Mouse (Mus musculus) skeletal muscle tissue, adult 2 months (tissue): ENCODE measurements around the gene Nfix.
"Not testable (repeated sequence)": the region's sequence is repeated elsewhere in the genome, so short reads cannot be mapped to it uniquely, and the experiment has no call there.

Experiments used
- DNase-seq: peaks from one replicate; pipeline ENCODE4 v3.0.0-alpha.2; 2012; ENCODE audit warnings: low read depth, low spot score

The Nfix gene

GRCm38 (mm10) chr8:84700526-84700925 is 99.6 kb downstream of the Nfix start:
- no peak for DNase-seq

GRCm38 (mm10) chr8:84699861-84700322 is 100.3 kb downstream of the Nfix start:
- peak; percentile 83 for DNase-seq

GRCm38 (mm10) chr8:84698929-84699401 is 101.2 kb downstream of the Nfix start:
- DNase-seq, result no peak

GRCm38 (mm10) chr8:84698288-84698687 is 101.9 kb downstream of the Nfix start:
- DNase-seq, result no peak

GRCm38 (mm10) chr8:84697166-84698130 is 102.7 kb downstream of the Nfix start:
- no peak for DNase-seq

- DNase-seq, result no peak
Observed at GRCm38 (mm10) chr8:84695140-84695539, 105.0 kb downstream of the Nfix start.

GRCm38 (mm10) chr8:84693332-84693731 is 106.8 kb downstream of the Nfix start:
- DNase-seq, result no peak

GRCm38 (mm10) chr8:84689091-84689915 is 110.8 kb downstream of the Nfix start:
- DNase-seq, result peak; percentile 87

GRCm38 (mm10) chr8:84687705-84688100 is 112.4 kb downstream of the Nfix start, which contains the start of gene Nacc1:
Gene Nacc1 (minus strand): TSS chr8:84687862.
- DNase-seq, result no peak

- no peak for DNase-seq
Observed at GRCm38 (mm10) chr8:84687003-84687704, 113.0 kb downstream of the Nfix start.

- no peak for DNase-seq
Observed at GRCm38 (mm10) chr8:84686191-84687002, 113.7 kb downstream of the Nfix start, which contains the start of gene Trmt1. Gene Trmt1 (plus strand): TSS chr8:84686307.

GRCm38 (mm10) chr8:84684537-84684936 is 115.6 kb downstream of the Nfix start:
- no peak for DNase-seq

GRCm38 (mm10) chr8:84682257-84682656 is 117.9 kb downstream of the Nfix start:
- DNase-seq, result no peak

GRCm38 (mm10) chr8:84681476-84681875 is 118.7 kb downstream of the Nfix start:
- DNase-seq, result no peak

- no peak for DNase-seq
Observed at GRCm38 (mm10) chr8:84677305-84677704, 122.8 kb downstream of the Nfix start.

- DNase-seq, result not testable (repeated sequence)
Observed at GRCm38 (mm10) chr8:84670295-84671006, 129.7 kb downstream of the Nfix start.

- no peak for DNase-seq
Observed at GRCm38 (mm10) chr8:84668731-84669485, 131.2 kb downstream of the Nfix start.

GRCm38 (mm10) chr8:84668081-84668480 is 132.1 kb downstream of the Nfix start:
- DNase-seq, result no peak

- DNase-seq, result no peak
Observed at GRCm38 (mm10) chr8:84665385-84665893, 134.7 kb downstream of the Nfix start.
